Mouse (Mus musculus): ENCODE measurements around the gene Plxna4.
A peak's percentile ranks its signal among the peaks of the same experiment; 100 is the strongest.
"Not testable (repeated sequence)": the region's sequence is repeated elsewhere in the genome, so short reads cannot be mapped to it uniquely, and the experiment has no call there.

Gene Plxna4

DNA sequence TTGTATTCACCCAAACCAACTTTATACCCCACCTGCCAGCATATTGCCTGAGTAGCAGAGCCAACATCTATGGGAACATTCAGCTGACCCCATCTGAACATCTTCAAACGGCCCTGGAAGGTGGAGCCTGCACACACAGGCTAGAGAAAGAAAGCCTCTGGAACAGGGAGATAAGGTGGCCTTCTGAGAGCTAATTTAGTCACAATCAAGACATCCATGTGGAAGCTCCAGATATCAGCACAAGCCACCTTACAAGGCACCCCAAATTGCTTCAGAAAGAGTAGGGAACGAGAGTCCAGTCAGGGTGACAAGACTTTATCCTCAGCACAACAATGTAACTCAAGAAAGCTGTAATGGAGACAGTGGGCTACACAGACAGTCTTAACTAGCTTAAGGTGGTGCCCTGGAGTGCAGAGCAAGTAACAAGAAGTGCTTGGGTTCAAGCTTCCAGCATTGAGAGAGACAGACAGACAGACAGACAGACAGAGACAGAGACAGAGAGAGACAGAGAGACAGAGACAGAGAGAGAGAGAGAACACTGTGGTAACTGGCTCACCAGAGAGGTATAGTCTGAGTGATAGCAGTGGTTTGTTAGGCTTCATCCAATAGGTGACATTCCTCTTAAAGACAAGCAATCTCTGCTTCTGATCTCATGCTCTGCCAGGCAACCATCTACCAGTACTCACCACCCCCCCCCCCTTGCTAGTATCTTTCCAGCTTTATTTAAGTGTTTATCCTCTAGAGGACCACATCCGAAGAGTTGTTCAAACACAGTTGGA is 53.8 kb downstream of the Plxna4 start:
- no peak for DNase-seq

DNA sequence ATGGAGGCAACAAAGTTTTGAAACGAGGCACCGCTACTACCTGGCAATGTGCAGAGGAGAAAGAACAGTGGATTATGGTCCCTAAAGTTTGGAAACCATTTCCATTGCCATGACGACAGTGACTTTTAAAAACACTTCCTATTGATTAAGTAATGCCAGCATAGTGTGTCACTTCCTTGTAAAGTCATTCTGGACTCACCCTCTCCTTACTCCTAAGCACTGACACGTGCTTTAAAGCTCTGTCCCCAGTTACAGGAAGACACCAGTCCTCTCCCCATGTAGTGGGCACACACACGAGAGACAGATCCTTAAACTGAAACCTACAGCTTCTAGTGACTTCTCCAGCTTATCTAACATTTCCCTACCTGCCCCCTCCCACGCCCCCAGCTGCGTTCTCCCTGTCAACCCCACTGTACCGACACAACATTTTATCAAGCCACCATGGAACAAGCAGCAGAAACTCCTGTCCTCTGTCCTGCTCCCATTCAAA is 59.9 kb downstream of the Plxna4 start:
- DNase-seq = no peak

DNA sequence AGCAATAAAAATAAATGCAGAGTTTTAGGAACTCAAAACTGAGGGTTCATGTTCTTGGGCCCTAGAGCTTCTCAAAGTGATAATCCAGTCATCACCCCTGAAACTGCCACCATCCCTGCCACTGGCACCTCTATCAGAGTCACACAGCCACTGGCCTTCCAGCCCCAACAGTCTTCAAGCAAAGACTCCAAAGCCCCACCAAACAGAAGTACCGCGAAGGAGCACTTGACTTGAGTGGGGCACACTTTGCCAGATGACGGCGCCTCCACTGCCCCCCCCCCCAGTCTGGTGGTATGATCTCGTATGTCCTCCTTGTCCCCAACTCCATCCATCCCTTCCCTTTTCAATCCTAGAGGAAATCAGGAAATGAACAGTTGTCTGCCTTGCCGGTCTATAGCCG is 60.5 kb downstream of the Plxna4 start:
- no peak for DNase-seq

DNA sequence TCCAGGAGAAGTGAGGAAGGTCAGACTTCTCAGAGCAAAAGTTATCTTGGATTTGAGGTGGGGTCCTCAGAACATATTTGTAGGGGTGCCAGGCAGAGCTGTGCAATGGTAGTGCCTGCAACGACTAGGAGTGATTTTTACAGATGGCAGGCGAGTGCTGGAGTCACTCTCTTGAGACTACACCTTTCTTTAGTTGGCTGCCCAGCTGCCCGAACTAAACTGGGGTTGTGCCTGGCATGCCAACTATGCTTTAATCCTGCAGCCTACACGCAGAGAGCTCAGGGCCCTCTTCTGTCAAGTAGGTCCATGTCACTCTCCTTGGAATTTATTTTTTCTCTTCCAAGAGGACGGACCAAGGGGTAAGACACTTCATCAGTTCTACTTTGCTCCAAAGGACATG is 61.2 kb downstream of the Plxna4 start:
- no peak for DNase-seq

DNA sequence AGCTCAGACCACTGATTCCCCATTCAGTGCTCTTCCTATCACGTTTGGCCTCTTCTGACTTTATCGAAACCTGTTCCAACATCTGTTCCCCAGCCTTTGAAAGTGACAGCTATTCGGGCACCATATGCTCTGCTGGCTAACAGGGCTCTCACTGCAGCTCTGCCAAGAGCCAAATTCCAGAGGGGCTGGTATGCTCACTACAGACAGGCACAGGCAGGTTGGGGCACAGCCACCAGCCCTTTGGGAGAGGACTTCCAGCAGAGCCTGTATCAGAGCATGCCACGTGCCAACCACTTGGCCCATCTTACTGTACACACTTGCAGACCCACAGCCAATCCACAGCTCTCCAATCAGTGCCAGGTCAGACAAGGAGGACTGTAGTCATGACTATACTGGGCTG is 67.9 kb downstream of the Plxna4 start:
- peak; percentile 59 for DNase-seq

DNA sequence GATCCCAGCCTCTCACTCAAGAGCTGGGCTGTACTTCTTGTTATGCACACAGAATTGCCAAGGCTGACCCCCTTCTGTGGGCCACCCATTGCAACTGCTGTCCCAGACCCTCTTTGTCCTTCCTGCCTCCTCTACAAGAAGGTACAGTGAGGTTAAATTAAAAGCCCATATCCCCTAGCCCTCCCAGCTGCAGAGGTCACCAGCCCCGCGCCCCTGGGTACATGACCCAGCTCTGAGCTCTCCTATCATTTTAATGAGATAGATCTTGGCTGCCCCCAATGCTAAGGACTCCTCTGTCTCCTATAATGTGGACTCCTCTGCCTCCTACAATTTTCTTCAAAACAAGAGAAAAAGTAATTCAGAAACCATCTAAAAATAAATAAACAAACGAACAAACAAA is 69.4 kb downstream of the Plxna4 start:
- no peak for DNase-seq

DNA sequence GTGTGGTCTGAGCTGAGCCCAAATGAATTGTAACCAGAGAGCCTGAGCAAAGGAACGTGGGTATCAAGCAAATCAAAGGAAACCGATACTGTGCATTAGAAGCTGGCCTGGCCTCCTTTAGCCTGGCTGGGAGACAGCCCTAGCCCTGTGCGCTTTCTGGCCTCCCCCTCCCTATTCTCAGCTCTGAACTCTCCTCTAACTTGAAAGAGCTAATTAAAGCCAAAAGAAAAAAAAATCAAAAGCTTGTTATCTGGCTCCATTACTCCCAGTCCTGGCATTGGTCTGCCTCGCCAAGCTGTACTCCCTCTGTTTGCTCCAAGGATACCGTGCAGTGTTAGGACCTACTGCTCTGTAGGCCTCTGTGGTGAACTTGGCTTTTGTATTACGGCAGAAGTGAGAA is 73.9 kb downstream of the Plxna4 start:
- DNase-seq = no peak

DNA sequence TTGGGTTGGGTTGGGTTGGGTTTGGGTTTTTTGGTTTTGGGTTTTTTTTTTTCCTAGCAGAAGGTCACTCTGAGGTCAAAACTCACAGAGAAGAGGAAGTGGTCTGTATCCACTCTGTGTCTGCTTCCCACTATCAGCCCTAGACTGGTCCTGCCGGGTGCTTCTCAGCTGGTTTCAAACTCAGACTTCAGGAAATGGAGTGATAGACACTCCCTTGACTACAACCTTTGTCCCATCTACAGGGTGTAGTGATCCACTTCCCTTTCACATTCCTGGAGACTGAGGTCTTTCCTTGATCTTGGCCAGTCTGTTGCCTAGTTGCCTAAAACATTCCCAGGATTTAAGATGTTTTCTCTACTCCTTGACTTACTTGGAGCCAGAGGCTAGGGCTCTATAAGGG is 76.0 kb downstream of the Plxna4 start:
- DNase-seq = no peak

DNA sequence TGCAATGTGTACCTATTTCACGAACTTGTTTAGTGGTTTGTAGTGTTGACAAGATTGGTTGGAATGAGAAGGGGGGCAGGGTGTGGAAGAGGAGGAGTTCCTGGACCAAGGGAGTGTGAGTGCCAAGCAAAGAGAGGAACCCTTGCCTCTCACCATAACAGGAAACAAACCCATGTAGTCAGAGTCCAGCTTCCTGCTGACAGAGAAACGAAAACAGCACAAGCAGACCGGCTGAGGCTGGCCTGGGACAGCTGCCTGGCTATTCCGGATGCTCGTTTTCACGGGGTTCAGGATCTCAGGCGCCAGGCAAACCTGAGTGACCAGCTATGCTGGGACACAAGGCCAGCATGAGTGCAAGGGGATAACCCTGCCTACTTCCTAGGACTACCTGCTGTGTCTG is 77.1 kb downstream of the Plxna4 start:
- DNase-seq = peak; percentile 63

DNA sequence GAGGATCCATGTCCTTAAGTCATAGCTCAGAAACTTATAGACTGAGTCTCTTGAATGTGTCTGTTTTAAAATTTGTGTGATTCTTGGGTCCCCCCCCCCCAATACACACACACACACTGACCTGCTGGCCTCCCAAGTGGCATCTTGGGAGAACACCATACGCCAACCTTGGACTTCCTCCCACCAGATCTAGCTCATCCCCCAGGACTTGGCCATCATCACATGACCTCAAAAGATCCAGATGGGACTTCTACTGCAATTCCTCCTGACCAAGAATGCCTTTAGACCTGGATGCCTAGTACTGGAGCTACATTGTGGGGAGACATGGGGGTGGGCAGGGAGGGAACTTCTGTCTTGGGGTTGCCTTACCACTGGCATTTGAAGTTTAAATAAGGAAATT is 77.5 kb downstream of the Plxna4 start:
- no peak for DNase-seq

DNA sequence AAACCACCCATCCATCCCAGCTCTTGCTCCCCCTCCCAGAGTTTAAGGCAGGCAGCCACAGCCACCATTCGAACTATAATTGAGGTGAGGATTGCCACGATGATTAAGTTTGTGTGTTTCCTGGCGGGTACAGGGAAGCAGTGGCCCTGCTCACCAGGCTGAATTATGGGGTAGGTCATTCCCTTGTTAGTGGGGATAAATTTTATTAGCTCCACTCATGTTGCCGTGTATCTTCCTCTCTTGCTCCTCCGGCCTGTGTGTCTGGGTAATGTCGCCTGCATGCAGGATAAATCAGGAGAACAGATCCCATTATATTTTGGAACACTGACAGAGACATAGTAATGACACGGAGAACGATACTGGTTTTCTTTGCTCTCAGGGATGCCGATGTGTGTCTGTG is 78.9 kb downstream of the Plxna4 start:
- DNase-seq = no peak

DNA sequence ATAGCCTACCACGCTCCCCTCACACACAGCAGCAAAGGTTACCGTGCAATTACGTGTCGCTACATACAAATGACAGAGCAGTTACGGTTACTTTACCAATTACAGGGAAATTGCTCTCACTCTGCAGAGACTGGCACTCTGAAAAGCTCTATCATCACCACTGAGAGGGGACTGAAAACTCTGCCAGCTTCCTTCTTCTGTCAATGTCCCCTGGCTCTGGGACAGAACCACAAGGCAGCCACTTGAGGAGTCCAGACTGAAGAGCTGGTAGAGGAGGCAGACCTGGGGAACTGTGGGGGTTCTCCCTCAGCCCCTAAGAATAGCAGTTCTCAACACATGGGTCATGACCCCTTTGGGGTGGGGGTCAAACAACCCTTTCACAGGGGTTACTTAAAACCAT is 83.0 kb downstream of the Plxna4 start:
- DNase-seq = no peak

DNA sequence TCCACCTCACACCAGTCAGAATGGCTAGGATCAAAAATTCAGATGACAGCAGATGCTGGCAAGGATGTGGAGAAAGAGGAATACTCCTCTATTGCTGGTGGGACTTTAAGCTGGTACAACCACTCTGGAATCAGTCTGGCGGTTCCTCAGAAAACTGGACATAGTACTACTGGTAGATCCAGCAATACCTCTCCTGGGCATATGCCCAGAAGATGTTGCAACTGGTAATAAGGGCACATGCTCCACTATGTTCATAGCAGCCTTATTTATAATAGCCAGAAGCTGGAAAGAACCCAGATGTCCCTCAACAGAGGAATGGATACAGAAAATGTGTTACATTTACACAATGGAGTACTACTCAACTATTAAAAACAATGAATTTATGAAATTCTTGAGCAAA is 86.8 kb downstream of the Plxna4 start:
- DNase-seq = not testable (repeated sequence)

DNA sequence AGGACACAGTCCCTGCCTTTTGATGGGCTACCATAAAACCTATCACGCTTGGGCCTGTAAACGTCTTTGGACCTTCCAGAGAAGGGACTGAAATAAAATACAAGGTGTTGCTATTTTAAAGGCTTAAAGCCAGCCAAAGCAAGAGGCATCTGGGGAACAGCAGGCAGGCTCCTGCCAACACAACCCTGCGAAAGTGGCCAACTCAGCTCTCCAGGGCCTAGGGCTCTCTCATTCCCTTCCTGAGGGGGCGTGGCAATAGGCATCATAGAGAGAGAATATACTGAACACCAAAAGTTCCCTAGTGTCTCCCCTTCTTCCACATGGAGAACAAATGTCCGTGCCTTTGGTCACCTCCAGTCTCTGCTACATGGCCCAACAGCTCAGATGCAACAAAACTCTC is 89.9 kb downstream of the Plxna4 start:
- DNase-seq = no peak

DNA sequence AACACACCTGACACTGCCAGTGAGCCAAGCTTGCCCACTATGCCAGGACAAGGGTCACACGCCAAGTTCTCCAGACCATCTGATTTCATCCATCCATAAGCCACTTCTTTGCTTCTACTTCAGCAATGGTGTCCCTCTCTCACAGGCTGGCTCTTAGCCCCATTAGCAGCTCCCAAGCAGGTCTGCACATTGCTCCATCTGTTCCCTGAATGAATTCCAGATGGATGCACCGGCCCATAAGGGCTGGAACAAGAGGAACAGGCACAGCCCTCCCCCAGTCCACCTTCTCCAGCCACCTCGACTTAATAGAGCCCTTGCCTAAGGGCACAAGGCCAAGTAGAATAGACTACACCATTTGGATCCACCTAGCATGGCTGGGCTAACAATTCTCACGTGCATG is 91.9 kb downstream of the Plxna4 start:
- peak; percentile 99 for DNase-seq

DNA sequence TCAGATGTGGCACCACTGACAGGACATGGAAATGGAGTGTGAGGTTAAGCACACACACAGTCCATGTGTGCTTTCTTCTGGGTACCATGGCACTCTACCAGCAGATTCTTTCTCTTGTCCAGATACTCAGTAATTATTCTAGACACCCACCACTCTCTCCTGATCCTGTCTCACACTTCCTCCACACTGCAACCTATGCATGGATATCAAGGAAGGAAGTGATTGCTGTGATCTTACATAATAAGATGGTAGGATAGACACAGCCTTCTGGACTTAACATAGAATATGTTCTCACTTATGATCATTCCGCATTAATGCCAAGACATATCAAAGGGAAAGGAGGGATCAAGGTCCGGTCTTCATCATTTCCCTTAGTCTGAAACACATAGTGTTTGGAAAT is 92.5 kb downstream of the Plxna4 start:
- DNase-seq = no peak

DNA sequence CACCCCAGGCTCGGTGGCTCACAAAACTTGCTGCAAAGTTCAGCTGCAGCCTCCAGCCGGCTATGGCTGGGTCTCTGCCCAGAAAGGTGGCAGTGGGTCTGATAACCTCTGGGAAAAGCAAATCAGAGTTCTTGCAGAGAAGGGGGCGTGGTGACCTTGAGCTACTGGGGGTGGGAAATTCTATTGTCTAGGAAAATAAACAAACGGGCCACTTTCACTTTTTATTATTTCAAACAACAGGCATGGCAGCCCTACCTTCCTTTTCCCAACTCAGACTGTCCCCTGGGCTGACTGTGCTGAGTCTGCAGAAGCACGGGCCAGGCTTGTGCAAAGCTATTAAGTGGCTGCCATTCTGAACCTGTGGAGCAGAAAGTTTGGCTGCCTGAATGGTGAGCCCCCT is 94.4 kb downstream of the Plxna4 start:
- DNase-seq = no peak

DNA sequence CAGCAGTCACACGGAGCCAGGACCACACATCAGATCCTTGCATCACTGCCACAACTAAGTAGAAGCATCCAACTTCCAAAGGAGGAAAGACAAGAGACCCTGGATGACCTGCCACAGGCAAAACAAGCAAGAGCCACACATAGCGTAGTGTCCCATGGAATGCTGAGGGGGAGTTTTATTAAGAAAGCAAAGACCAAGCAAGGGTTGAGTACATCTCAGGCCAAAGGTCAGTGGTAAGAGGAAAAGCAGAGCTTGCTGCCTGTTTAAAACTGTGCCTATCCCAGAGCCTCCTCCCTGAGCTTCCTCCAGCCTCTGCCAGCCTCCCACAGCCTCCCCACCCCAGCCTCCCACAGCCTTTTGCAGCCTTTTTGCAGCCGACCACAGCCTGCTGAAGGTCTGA is 100.9 kb downstream of the Plxna4 start:
- DNase-seq = no peak

DNA sequence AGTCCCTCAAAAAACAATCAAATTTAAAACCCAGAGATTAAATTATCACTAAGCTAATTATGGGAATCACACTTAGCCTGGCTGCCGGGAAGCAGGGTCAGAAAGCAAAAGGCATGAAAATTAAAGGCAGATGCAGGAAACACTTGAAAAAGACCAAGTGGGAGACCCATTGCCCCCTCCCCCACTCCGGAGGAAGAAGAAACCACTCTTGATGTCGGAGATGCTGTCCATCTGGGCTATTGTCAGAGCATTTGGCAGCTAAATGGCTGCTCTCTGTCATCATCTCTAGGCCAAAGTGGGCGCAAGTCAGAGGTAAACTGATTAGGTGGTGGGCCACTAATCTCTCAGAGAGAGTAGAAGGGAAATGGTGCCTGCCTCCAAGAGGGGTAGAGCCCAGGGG is 105.5 kb downstream of the Plxna4 start:
- DNase-seq = no peak

DNA sequence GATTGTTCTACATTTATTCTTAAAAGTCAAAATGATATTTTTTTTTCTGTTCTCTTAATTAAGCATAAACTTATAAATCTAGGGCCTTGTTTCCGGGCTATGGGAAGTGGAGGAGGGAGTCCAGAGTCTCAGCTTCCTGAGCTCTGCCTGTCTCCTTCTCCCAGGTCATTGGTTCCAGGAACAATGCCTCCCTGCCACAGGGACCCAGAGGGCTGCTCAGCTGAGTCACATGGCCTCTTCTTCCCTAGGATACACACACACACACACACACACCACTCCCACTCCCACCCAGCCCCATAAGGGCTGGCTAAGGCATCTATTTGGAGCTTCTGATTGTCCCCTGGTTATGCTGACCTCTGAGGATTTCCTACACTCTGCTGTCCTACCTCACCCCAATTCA is 107.3 kb downstream of the Plxna4 start:
- DNase-seq = no peak

DNA sequence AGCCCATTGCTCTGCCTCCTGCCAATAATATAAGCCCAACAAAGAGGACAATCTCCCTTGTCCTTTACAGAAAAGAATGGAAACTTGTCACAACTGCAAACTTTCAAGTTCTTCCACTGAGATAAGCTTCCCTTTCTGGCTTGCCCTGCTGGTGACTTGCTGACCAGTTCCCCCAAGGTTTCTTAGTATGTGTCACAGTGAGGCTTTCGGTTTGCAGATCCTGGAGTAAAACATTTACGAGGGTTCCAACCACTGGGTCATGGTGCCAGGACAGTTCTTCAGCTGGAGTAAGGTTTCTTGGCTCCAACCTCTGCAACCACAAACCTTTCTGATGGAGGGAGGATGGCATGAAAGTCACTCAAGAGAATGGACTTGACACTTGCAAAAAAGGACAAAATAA is 108.2 kb downstream of the Plxna4 start:
- DNase-seq = no peak

DNA sequence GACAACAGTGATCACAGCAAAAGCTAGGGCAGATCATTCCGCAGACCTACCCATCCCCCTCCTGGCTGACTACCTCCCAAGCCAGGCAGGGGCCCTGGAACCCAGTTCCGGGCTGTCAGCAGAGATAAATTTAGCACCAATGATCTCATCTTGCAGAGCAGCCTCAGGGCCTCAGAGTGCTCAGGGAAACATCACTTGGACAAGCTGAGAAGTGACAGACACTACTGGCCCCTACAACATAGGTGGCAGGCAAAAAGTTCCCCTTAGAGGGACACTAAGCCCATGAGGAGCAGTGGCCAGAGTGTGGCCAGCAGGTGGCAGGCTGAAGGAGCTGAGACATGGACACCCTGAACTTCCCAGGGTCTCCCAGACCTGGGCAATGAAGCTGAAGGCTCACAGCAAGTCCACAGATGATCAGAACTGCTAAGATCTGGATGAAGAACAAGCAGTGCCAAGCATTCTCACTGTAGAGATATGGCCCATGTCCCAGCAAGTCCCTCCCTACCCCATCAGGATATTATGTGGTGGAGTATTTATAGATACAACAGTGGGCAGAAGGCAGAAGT is 108.7 kb downstream of the Plxna4 start:
- DNase-seq = peak; percentile 89

DNA sequence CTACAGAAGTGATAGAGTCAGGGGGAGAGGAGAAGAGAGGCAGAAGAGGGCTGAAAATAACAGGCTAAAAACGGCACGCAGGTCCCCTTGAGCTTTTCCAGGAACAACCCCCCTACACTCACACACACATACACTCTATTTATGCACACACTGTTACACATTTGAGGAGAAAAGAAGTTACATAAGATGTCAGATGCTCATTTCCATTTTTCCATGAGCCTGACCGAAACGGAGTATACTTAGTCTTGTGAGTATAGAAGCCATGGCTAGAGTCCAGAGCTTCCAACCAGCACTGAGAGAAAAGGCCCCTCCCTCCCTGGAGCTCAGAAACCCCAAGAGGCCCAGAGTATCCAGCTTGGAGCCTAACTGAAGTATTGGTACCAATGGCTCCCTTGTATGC is 112.0 kb downstream of the Plxna4 start:
- no peak for DNase-seq

DNA sequence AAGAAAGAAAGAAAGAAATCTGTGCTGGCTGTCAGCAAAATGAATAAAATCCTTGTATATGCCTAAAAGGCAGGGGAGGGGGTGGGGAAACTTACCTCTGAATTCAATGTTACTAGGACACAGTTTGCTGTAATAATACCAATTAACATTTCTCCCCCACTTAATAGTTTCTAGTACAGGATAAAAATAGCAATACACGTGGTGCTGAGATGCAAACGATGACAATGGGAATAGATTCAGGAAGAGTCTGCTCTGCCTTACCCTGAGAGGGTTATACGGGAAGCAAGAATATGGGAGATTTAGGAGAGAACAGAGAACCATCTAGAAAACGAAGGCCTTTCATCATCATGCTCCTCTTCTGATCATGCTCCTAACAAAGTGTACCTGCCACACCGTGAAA is 115.9 kb downstream of the Plxna4 start:
- no peak for DNase-seq

DNA sequence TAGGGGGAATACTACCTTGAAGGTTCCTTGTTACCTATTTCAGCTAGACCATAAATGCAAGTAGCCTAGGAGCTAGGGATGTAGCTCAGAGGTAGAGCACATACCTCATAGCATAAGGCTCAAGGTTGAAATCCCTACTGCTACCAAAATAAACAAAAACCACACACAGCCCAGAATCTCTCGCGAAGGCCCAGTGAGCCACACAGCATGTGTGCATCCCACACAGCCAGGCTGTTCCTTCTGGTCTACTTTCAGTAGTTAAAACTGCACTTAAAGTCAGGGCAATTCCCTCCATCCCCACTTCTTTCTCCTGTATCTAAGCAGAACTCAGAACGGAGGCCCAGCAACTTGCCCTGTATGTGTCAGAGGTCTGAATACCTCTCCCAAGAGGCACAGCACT is 116.4 kb downstream of the Plxna4 start:
- DNase-seq = no peak

All from cerebellum, adult 9-11 months (tissue).